Mouse (Mus musculus) limb, embryonic 10.5 days (tissue): ENCODE data around the gene Urm1. TPM values are rescaled to one million over a fixed set of nuclear protein-coding genes. Genes with fewer than 3 reads are reported as not detected.
"Not testable (repeated sequence)": the region's sequence is repeated elsewhere in the genome, so short reads cannot be mapped to it uniquely, and the experiment has no call there.

ENCODE experiments used
- DNase-seq: peaks from one replicate; pipeline ENCODE4 v3.0.0-alpha.2; 2017; ENCODE audit warnings: low spot score
- H3K27ac ChIP-seq: fragments of 300-500 bp; sonication (generic); 2 replicates; pipeline ENCODE4 v1.5.1; 2016; ENCODE audit warnings: mild to moderate bottlenecking
- H3K27me3 ChIP-seq: fragments of 300-500 bp; sonication (generic); 2 replicates; pipeline ENCODE4 v1.6.1; 2016; ENCODE audit warnings: low read depth, mild to moderate bottlenecking; ENCODE audit not compliant: poor library complexity, severe bottlenecking
- H3K36me3 ChIP-seq: fragments of 300-500 bp; sonication (generic); 2 replicates; pipeline ENCODE4 v1.6.1; 2016; ENCODE audit warnings: mild to moderate bottlenecking, moderate library complexity
- H3K4me1 ChIP-seq: fragments of 300-500 bp; sonication (generic); 2 replicates; pipeline ENCODE4 v1.6.1; 2016
- H3K4me3 ChIP-seq: fragments of 300-500 bp; sonication (generic); 2 replicates; pipeline ENCODE4 v1.5.1; 2016; ENCODE audit warnings: mild to moderate bottlenecking, moderate library complexity
- H3K9me3 ChIP-seq: fragments of 300-500 bp; sonication (generic); replicated peaks from 2 replicates; pipeline ENCODE4 v1.6.1; 2016; ENCODE audit warnings: mild to moderate bottlenecking
- WGBS: fragments of 180-500 bp; shearing (Covaris S2); methylation state at CpG from one replicate; pipeline ENCODE4 v1.1.7; 2016; 5-methylcytosine and 5-hydroxymethylcytosine counted together
- microRNA-seq: library from miRNA; unstranded; fragments of <30 nt; microRNA quantifications from one replicate; pipeline ENCODE4, GENCODE M21; 2017
- polyA plus RNA-seq: library from polyadenylated mRNA; unstranded; fragments of >200 nt; fragmentation: Nextera tagmentation; extraction: Ambion mirVana; gene quantifications from 2 replicates; pipeline ENCODE4 v1.2.1, GENCODE M21; 2016

The Urm1 gene
- polyA plus RNA-seq, 1 experiment from 2014 or later = 25.1 TPM

- Histone ChIP-seq H3K27me3 (no peaks in the 10 kb centered on the region), H3K4me3 (no peak overlapping the region), H3K36me3 (peaks cover 2% of the 10 kb centered on the region; the same call in 1 of the 2 replicates), H3K27ac (no peak overlapping the region), H3K4me1 (no peaks in the 10 kb centered on the region), H3K9me3 (no peaks in the 10 kb centered on the region)
- 69% methylated on average over 17 of the region's 17 CpGs for WGBS
- DNase-seq = no peak
Observed at GRCm38 (mm10) chr2:29879964-29880830, 60.3 kb downstream of the Urm1 start.

DNA sequence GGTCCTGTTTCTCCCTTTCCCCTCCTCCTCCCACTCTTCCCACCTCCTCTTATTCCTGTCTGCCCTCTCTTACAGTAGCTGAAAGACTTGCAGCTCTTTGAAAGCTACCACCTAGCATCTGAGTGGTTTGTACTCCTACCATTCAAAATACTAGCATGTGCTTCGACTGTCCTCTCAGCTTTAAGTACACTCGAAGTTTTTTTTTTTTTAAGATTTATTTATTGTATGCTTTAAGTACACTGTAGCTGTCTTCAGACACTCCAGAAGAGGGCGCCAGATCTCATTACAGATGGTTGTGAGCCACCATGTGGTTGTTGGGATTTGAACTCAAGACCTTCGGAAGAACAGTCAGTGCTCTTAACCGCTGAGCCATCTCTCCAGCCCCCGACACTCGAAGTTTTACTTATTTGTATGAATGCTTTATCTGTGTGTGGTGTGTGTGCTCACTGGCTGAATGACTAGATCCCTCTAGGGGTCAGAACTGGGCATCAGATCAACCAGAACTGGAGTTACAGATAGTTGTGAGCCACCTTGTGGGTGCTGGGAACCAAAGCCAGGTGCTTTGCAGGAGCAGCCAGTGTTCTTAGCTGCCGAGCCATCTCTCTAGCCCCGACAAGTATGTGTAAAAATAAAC lies 66.9 kb downstream of the Urm1 start:
- peaks cover 18% of the 10 kb centered on the region for H3K4me1 ChIP-seq
- WGBS = 86% methylated on average over 9 of the region's 9 CpGs

DNA sequence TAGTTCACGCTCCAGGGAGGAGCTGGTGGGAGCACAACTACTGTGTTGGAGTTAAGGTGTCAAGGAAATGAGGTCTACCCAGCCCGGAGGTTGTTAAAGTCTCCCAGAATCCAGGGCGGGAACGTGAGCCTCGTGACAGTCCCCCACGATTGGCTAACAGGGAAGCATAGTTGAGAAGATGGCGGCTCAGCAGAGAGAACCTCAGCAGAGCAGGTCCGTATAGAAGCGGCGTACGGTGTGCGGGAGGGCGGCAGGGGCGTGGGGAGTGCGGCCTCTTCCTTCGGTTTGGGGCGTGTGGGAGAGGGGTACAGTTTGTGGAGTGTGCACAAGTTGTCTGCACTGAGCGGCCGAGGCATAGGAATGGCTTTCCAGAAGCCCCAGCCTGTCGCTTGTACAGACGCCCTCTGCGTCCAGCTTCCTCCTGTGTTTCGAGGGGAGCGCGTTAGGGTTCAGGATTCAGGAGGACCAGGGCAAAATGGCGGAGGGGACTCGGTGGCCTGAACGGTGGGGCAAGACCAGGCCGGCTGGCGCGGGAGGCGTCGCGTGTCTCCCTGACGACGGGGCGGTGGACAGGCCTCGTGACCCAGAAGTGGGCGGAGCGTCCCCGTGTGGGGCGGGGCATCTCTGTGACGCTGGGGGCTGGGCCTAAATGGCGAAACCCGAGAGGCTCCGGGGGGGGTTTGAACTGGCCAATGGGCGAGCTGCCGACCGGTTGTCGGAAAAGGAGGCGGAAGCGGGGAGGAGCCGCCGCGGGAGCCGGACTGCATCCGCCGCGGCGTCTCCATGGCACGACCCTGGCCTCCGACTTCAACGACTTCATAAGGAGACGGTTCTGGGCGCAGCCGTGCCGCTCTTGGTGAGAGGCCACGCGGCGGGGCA lies 69.4 kb downstream of the Urm1 start, which contains the start of gene Odf2:
Gene Odf2, plus strand, starts transcription at position 156 of the 879 bp plus-strand sequence.
- Histone ChIP-seq H3K4me1 (peaks cover 18% of the 10 kb centered on the region), H3K4me3 (peak within 1 kb of the TSS; percentile 90), H3K27me3 (no peaks in the 10 kb centered on the region), H3K9me3 (no peaks in the 10 kb centered on the region), H3K27ac (peak within 1 kb of the TSS; percentile 92), H3K36me3 (peaks cover 34% of the 10 kb centered on the region)
- DNase-seq = peak; percentile 100
- WGBS = under 1% methylated on average over 69 of the region's 70 CpGs

More for the DNA sequence above, 66.9 kb downstream of the Urm1 start:
- not testable (repeated sequence) for DNase-seq, H3K4me3 ChIP-seq, H3K36me3 ChIP-seq, H3K9me3 ChIP-seq, H3K27me3 ChIP-seq, H3K27ac ChIP-seq

- Histone ChIP-seq H3K27ac (peak overlapping the region; percentile 92), H3K4me1 (peaks cover 18% of the 10 kb centered on the region), H3K9me3 (no peaks in the 10 kb centered on the region), H3K36me3 (peaks cover 44% of the 10 kb centered on the region), H3K4me3 (peak overlapping the region; percentile 90), H3K27me3 (no peaks in the 10 kb centered on the region)
- peak; percentile 85 for DNase-seq
- under 1% methylated on average over 59 of the region's 61 CpGs for WGBS
Observed at GRCm38 (mm10) chr2:29889991-29890833, 70.3 kb downstream of the Urm1 start.

- DNase-seq = no peak
- Histone ChIP-seq H3K4me3 (peak overlapping the region; percentile 90; the same call in 1 of the 2 replicates), H3K4me1 (peaks cover 18% of the 10 kb centered on the region), H3K9me3 (no peaks in the 10 kb centered on the region), H3K36me3 (peaks cover 58% of the 10 kb centered on the region), H3K27me3 (no peaks in the 10 kb centered on the region), H3K27ac (no peak overlapping the region)
- WGBS = 96% methylated on average over 6 of the region's 6 CpGs
Observed at GRCm38 (mm10) chr2:29891773-29892172, 71.9 kb downstream of the Urm1 start.

Small RNA genes lying within 50 kb of the gene (microRNA-seq; reads per million reads assigned to microRNA genes)
- gene Mir219a-2 (not detected), gene Mir219b (not detected)

Other genes starting within 250 kb of the Urm1 start
- 17.2 and 18.1 TPM in 2 replicates for gene Rapgef1, start 200.4 kb upstream of the Urm1 start, polyA plus RNA-seq
- 0.26 TPM in 1 of 2 replicates, not detected in the other for gene Gm13420, start 68.4 kb upstream of the Urm1 start, polyA plus RNA-seq
- gene Gm13547, start 60.8 kb upstream of the Urm1 start, polyA plus RNA-seq = 0.68 TPM in 1 of 2 replicates, not detected in the other
- 45.5 and 52.8 TPM in 2 replicates for gene Coq4, start 32.6 kb upstream of the Urm1 start, polyA plus RNA-seq
- 65.7 and 73.8 TPM in 2 replicates for gene Trub2, start 31.6 kb upstream of the Urm1 start, polyA plus RNA-seq
- gene Slc27a4, start 17.4 kb upstream of the Urm1 start, polyA plus RNA-seq = 8.5 and 9.8 TPM in 2 replicates
- 8.9 and 11.4 TPM in 2 replicates for gene Cercam, start 49.1 kb downstream of the Urm1 start, polyA plus RNA-seq
- 101 and 105 TPM in 2 replicates for gene Odf2, start 69.1 kb downstream of the Urm1 start, polyA plus RNA-seq
- gene Gle1, start 115.4 kb downstream of the Urm1 start, polyA plus RNA-seq = 75.8 and 86.9 TPM in 2 replicates
- 70.6 and 80.4 TPM in 2 replicates for gene Sptan1, start 145.5 kb downstream of the Urm1 start, polyA plus RNA-seq
- 38.6 and 45.0 TPM in 2 replicates for gene Wdr34, start 228.8 kb downstream of the Urm1 start, polyA plus RNA-seq
- 854 and 929 TPM in 2 replicates for gene Set, start 237.3 kb downstream of the Urm1 start, polyA plus RNA-seq